Mouse (Mus musculus) lung, embryonic 14.5 days (tissue): Measurements from ENCODE around the gene Gatad2b. TPM values are rescaled to one million over a fixed set of nuclear protein-coding genes. Genes with fewer than 3 reads are reported as not detected.

Experiments used
- ATAC-seq: fragments of 200-750 bp; cut with Nextera tagmentation; 2 replicates; pipeline ENCODE4 v1.8.0; 2017; ENCODE audit warnings: mild to moderate bottlenecking, moderate TSS enrichment, moderate library complexity; ENCODE audit not compliant: insufficient read depth
- DNase-seq: peaks from one replicate; pipeline ENCODE4 v3.0.0-alpha.2; 2015
- H3K27ac ChIP-seq: fragments of 300-500 bp; sonication (generic); 2 replicates; pipeline ENCODE4 v1.5.1; 2014; ENCODE audit warnings: low read depth, mild to moderate bottlenecking, moderate library complexity
- H3K27me3 ChIP-seq: fragments of 300-500 bp; sonication (generic); 2 replicates; pipeline ENCODE4 v1.6.1; 2014; ENCODE audit warnings: low read length, control low read depth; ENCODE audit not compliant: insufficient read depth
- H3K36me3 ChIP-seq: fragments of 300-500 bp; sonication (generic); 2 replicates; pipeline ENCODE4 v1.6.1; 2014; ENCODE audit warnings: control low read depth; ENCODE audit not compliant: insufficient read depth
- H3K4me1 ChIP-seq: fragments of 300-500 bp; sonication (generic); 2 replicates; pipeline ENCODE4 v1.6.1; 2014; ENCODE audit warnings: antibody characterized with exemption, control low read depth; ENCODE audit not compliant: insufficient read depth
- H3K4me2 ChIP-seq: fragments of 300-500 bp; sonication (generic); 2 replicates; pipeline ENCODE4 v1.6.1; 2014; ENCODE audit warnings: mild to moderate bottlenecking
- H3K4me3 ChIP-seq: fragments of 300-500 bp; sonication (generic); 2 replicates; pipeline ENCODE4 v1.5.1; 2014; ENCODE audit warnings: low read depth, low read length
- H3K9ac ChIP-seq: fragments of 300-500 bp; sonication (generic); 2 replicates; pipeline ENCODE4 v1.6.1; 2014
- H3K9me3 ChIP-seq: fragments of 300-500 bp; sonication (generic); 2 replicates; pipeline ENCODE4 v1.6.1; 2016; ENCODE audit warnings: low read depth, low read length, control low read depth
- CTCF ChIP-seq: IDR thresholded peaks from 2 replicates; pipeline ENCODE4 v1.5.1; 2016; ENCODE audit warnings: antibody characterized with exemption, low read depth
- WGBS: fragments of 180-500 bp; shearing (Covaris S2); extraction: QIAGEN DNeasy Blood & Tissue Kit; methylation state at CpG from one replicate; pipeline ENCODE4 v1.1.7; 2014; 5-methylcytosine and 5-hydroxymethylcytosine counted together
- polyA plus RNA-seq: library from polyadenylated mRNA; unstranded; fragments of >200 nt; fragmentation: Nextera tagmentation; extraction: Ambion mirVana; gene quantifications from 2 replicates; pipeline ENCODE4 v1.2.1, GENCODE M21; 2014

Gatad2b gene
- polyA plus RNA-seq, 1 experiment from 2014 or later = 15.8 TPM

DNA sequence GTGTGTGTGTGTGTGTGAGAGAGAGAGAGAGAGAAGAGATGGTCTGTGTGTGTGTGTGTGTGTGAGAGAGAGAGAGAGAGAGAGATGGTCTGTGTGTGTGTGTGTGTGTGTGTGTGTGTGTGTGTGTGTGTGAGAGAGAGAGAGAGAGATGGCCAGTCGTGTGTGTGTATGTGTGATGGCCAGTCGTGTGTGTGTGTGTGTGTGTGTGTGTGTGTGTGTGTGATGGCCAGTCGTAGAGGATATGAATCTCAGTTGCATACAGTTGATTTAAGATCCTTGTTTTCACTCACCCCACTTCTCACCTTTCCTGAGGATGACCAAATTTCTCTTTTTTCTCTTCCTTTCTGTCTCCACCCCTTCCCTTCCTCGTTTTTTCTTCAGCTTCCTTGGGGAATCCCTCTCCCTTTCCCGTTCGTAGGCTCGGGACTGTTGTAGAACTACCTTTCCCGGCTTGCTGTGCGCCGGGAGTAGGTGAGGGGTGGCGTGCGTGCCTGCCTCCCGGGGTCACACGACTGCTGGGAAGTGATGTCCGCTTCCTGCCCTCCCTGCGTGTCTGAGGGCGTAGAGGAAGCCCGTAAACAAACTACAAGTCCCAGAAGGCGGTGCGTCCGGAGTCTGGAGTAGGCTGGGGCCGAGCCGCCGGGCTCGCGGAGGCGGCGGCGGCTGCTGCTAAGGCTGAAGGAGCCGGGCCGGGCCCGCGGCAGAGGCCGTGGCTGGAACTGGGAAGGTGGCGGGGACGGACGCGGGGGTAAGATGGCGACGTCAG is 39.1 kb upstream of the Gatad2b start, which contains the start of gene Crtc2:
Gene Crtc2 (plus strand): TSS at position 511 of the 766 bp plus-strand sequence.
- peak within 1 kb of the TSS; percentile 85 for H3K9ac ChIP-seq
- H3K27ac ChIP-seq = peak within 1 kb of the TSS; percentile 85
- H3K9me3 ChIP-seq = no peaks in the 10 kb centered on the region
- H3K27me3 ChIP-seq = no peaks in the 10 kb centered on the region
- DNase-seq (peak; percentile 98), ATAC-seq (peak; percentile 98)
- peaks cover 36% of the 10 kb centered on the region for H3K36me3 ChIP-seq
- TF ChIP-seq CTCF = no peak
- H3K4me1 ChIP-seq = peaks cover 4% of the 10 kb centered on the region
- H3K4me3 ChIP-seq = peak within 1 kb of the TSS; percentile 86
- H3K4me2 ChIP-seq = peak within 1 kb of the TSS; percentile 88
- WGBS = under 1% methylated on average over 40 of the region's 40 CpGs

DNA sequence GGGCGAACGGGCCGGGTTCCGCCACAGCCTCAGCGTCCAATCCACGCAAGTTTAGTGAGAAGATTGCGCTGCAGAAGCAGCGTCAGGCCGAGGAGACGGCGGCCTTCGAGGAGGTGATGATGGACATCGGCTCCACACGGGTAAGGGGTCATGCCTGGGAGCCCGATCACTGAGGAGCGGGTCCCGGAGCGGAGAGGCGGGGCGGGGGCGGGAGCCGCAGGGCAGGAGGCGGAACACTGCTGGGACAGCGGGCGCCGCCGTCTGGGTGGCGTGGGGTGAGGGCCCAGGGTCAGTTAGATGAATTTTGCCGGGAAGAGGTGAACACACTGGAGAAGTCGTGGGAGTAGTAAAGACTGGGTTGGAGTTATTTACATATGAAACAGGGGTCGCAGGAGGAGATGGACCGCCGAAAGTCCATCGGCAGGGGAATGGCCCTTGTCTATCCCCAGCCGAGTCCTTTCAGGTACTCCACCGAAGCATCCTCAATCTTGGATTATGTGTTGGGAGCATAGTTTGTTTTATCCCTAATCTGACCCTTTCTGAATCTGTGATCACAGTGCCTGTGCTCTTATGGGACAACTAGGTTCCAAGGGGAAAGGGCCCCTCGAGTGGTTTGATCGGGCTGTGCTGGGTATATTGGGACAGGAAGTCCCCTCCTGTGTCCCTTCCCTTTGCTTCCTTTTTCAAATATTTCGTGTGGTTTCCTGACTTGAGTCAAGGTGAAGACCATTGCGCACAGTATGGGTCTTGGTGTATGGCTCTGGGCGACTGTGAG is 38.4 kb upstream of the Gatad2b start:
- peak overlapping the region; percentile 88 for H3K4me2 ChIP-seq
- H3K27ac ChIP-seq = peak overlapping the region; percentile 85
- ATAC-seq (peak; percentile 68), DNase-seq (peak; percentile 22)
- H3K9me3 ChIP-seq = no peaks in the 10 kb centered on the region
- H3K36me3 ChIP-seq = peaks cover 44% of the 10 kb centered on the region
- no peak for TF ChIP-seq CTCF
- H3K9ac ChIP-seq = peak overlapping the region; percentile 85
- peak overlapping the region; percentile 86 for H3K4me3 ChIP-seq
- WGBS = under 1% methylated on average over 41 of the region's 41 CpGs
- no peaks in the 10 kb centered on the region for H3K27me3 ChIP-seq
- peaks cover 4% of the 10 kb centered on the region for H3K4me1 ChIP-seq

DNA sequence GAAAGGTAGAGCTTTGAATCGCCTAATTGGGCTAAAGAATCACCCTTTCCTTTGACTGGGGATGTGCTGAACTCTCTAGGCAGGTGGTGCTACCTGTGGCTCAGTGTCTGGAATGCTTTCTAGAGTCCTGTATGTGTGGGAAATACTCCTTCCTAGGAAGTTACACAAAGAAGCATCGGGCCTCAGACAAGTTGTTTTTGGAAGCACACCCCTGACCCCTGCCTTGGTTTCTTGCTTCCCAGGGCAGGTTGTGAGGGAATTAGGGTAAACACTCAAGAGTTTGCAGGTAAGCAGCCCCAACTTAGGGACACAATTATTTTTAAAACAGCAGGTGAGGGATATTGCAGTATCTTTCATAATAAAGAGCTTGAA is 37.8 kb upstream of the Gatad2b start:
- Histone ChIP-seq H3K9me3 (no peaks in the 10 kb centered on the region), H3K9ac (peak overlapping the region; percentile 85), H3K36me3 (peaks cover 48% of the 10 kb centered on the region), H3K27me3 (no peaks in the 10 kb centered on the region), H3K4me2 (peak overlapping the region; percentile 88), H3K4me1 (peaks cover 4% of the 10 kb centered on the region), H3K4me3 (peak overlapping the region; percentile 86), H3K27ac (no peak overlapping the region; the same call in 1 of the 2 replicates)
- DNase-seq (no peak), ATAC-seq (no peak)
- WGBS = 6% methylated on average over 2 of the region's 2 CpGs
- no peak for TF ChIP-seq CTCF

DNA sequence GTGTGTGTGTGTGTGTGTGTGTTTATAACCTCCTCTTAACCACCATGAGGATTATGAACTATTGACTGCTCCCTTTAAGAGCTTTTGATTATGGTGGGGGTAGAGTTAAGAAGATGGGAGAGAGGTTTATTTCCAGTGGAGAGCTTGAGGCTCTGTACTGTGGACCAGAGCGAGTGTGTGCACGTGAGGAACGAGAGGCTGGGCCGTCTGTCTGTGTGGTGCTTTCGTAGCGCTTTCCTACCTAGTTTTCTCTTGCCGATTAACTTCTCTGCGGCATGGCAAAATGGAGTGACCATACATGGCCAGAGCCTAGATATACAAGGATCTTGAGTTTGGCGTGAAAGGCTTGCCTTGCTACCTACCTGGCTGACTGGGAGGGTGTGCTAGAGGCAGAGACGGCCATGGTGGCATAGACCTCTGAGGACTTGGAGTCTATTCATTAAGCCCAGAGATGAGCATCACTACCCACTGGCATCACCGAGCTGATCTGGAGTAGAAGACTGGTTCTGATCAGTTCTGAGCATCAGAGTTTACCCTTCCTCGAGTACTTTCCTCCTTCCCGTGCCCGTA is 37.1 kb upstream of the Gatad2b start:
- Histone ChIP-seq H3K4me1 (peaks cover 4% of the 10 kb centered on the region), H3K27me3 (no peaks in the 10 kb centered on the region), H3K4me2 (peak overlapping the region; percentile 88), H3K36me3 (peaks cover 48% of the 10 kb centered on the region), H3K9me3 (no peaks in the 10 kb centered on the region), H3K9ac (no peak overlapping the region), H3K4me3 (0 out of 2 replicates have a peak overlapping the region, but pooled peaks have one; percentile 86), H3K27ac (no peak overlapping the region)
- DNase-seq = no peak
- WGBS = 93% methylated on average over 14 of the region's 14 CpGs
- no peak for ATAC-seq
- TF ChIP-seq CTCF = no peak

DNA sequence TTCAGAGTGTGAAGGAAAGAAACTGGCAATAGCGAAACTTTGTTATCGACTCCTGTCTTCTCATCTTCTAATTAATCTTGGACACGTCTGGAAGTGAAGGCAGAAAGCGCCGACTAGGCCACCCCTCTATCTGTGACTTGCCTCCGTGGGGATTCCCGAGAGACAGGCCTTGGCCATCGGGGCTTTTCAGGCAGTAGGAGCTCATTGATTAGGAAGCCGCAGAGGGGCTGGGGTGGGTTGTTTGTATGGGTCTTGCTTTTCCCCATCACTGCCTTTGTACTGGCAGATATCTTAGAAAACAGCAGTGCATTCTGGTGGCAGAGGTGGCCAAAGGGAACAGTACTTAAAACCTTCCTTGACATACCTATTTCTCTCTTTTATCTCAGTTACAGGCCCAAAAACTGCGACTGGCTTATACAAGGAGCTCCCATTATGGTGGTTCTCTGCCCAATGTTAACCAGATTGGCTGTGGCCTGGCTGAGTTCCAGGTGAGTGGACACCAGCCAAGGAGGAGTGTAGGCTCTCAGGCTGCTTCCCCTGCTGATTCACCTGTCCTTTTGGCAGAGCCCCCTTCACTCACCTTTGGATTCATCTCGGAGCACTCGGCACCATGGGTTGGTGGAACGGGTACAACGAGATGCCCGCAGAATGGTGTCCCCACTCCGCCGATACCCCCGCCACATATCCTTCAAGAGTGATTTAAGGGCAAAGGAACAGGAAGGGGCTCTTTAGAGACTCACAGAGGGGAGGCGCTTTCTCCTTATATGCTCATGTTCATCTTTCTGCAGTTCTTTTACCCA is 36.0 kb upstream of the Gatad2b start:
- DNase-seq (no peak), ATAC-seq (no peak)
- Histone ChIP-seq H3K4me3 (no peak overlapping the region), H3K27me3 (no peaks in the 10 kb centered on the region), H3K36me3 (peaks cover 49% of the 10 kb centered on the region), H3K4me2 (no peak overlapping the region), H3K9me3 (no peaks in the 10 kb centered on the region), H3K9ac (no peak overlapping the region), H3K4me1 (peaks cover 4% of the 10 kb centered on the region), H3K27ac (no peak overlapping the region)
- WGBS = 79% methylated on average over 19 of the region's 19 CpGs
- TF ChIP-seq CTCF = no peak

DNA sequence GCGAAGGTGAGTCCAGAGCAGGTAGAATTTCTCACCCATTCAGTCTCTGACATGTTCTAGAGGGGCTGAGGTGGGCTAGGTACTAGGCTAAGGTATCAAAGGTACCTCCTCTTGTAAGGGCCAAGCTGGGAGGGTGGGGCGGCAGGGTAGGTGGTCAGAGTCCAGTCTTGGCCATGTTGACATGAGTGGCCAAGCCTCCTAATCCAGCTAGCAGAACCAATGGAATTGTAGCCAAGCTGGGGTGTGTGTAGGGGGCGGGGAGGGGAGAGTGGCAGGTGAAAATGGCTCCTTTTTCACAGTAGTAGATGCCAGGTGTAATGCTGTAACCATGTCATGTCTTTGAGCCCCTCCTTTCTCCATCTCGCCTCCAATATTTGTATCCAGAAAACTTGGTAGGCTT is 34.5 kb upstream of the Gatad2b start:
- no peak for ATAC-seq
- no peak overlapping the region for H3K4me2 ChIP-seq
- 88% methylated on average over 4 of the region's 4 CpGs for WGBS
- no peak overlapping the region for H3K27ac ChIP-seq
- no peak for DNase-seq
- no peak for TF ChIP-seq CTCF
- no peak overlapping the region for H3K4me3 ChIP-seq
- no peaks in the 10 kb centered on the region for H3K9me3 ChIP-seq
- H3K4me1 ChIP-seq = peaks cover 4% of the 10 kb centered on the region
- H3K36me3 ChIP-seq = peaks cover 65% of the 10 kb centered on the region
- no peaks in the 10 kb centered on the region for H3K27me3 ChIP-seq
- H3K9ac ChIP-seq = no peak overlapping the region
